Mouse (Mus musculus) kidney, postnatal 0 days (tissue): Measurements from ENCODE around the gene Pecam1. TPM values are rescaled to one million over a fixed set of nuclear protein-coding genes. Genes with fewer than 3 reads are reported as not detected.
A peak's percentile ranks its signal among the peaks of the same experiment; 100 is the strongest.
"Not testable (repeated sequence)": the region's sequence is repeated elsewhere in the genome, so short reads cannot be mapped to it uniquely, and the experiment has no call there.

ENCODE experiments used
- ATAC-seq: fragments of 200-750 bp; cut with Nextera tagmentation; replicated peaks from 2 replicates; pipeline ENCODE4 v1.8.0; 2017; ENCODE audit warnings: low read depth, moderate number of reproducible peaks, moderate TSS enrichment, moderate library complexity; ENCODE audit not compliant: low FRiP score
- DNase-seq: peaks from one replicate; pipeline ENCODE4 v3.0.0-alpha.2; 2016; ENCODE audit warnings: low spot score
- H3K27ac ChIP-seq: fragments of 300-500 bp; sonication (generic); 2 replicates; pipeline ENCODE4 v1.5.1; 2014; ENCODE audit warnings: mild to moderate bottlenecking
- H3K27me3 ChIP-seq: fragments of 300-500 bp; sonication (generic); 2 replicates; pipeline ENCODE4 v1.6.1; 2014; ENCODE audit warnings: low read length, mixed read lengths; ENCODE audit not compliant: insufficient read depth
- H3K36me3 ChIP-seq: fragments of 300-500 bp; sonication (generic); 2 replicates; pipeline ENCODE4 v1.6.1; 2014; ENCODE audit warnings: low read length, mixed read lengths; ENCODE audit not compliant: insufficient read depth
- H3K4me1 ChIP-seq: fragments of 300-500 bp; sonication (generic); replicated peaks from 2 replicates; pipeline ENCODE4 v1.6.1; 2014; ENCODE audit warnings: antibody characterized with exemption, low read length, mixed read lengths; ENCODE audit not compliant: insufficient read depth
- H3K4me2 ChIP-seq: fragments of 300-500 bp; sonication (generic); 2 replicates; pipeline ENCODE4 v1.6.1; 2014; ENCODE audit warnings: mild to moderate bottlenecking, low read length, moderate library complexity, mixed read lengths
- H3K4me3 ChIP-seq: fragments of 300-500 bp; sonication (generic); replicated peaks from 2 replicates; pipeline ENCODE4 v1.5.1; 2014; ENCODE audit warnings: low read depth, low read length
- H3K9ac ChIP-seq: fragments of 300-500 bp; sonication (generic); 2 replicates; pipeline ENCODE4 v1.6.1; 2014; ENCODE audit warnings: low read depth, low read length
- H3K9me3 ChIP-seq: fragments of 300-500 bp; sonication (generic); replicated peaks from 2 replicates; pipeline ENCODE4 v1.6.1; 2016; ENCODE audit warnings: low read length, inconsistent platforms, mixed read lengths
- CTCF ChIP-seq: IDR thresholded peaks from 2 replicates; pipeline ENCODE4 v1.5.1; 2016; ENCODE audit warnings: antibody characterized with exemption, low read depth, mild to moderate bottlenecking, moderate library complexity
- WGBS: fragments of 180-500 bp; shearing (Covaris S2); extraction: QIAGEN DNeasy Blood & Tissue Kit; methylation state at CpG from one replicate; pipeline ENCODE4 v1.1.7; 2014; 5-methylcytosine and 5-hydroxymethylcytosine counted together
- polyA plus RNA-seq: library from polyadenylated mRNA; unstranded; fragments of >200 nt; fragmentation: Nextera tagmentation; extraction: Ambion mirVana; gene quantifications from 2 replicates; pipeline ENCODE4 v1.2.1, GENCODE M21; 2015

Pecam1 gene
- polyA plus RNA-seq, 1 experiment from 2014 or later: 54.1 TPM

GRCm38 (mm10) chr11:106662634-106663407, 87.6 kb downstream of the Pecam1 start:
- TF ChIP-seq CTCF: no peak
- Histone ChIP-seq H3K27me3 (no peaks in the 10 kb centered on the region), H3K9ac (no peak overlapping the region), H3K9me3 (no peaks in the 10 kb centered on the region), H3K4me3 (no peak overlapping the region), H3K27ac (no peak overlapping the region), H3K4me1 (peaks cover 15% of the 10 kb centered on the region), H3K4me2 (no peak overlapping the region), H3K36me3 (no peaks in the 10 kb centered on the region)
- DNase-seq (no peak), ATAC-seq (no peak)
- 84% methylated on average over 10 of the region's 11 CpGs for WGBS

DNA sequence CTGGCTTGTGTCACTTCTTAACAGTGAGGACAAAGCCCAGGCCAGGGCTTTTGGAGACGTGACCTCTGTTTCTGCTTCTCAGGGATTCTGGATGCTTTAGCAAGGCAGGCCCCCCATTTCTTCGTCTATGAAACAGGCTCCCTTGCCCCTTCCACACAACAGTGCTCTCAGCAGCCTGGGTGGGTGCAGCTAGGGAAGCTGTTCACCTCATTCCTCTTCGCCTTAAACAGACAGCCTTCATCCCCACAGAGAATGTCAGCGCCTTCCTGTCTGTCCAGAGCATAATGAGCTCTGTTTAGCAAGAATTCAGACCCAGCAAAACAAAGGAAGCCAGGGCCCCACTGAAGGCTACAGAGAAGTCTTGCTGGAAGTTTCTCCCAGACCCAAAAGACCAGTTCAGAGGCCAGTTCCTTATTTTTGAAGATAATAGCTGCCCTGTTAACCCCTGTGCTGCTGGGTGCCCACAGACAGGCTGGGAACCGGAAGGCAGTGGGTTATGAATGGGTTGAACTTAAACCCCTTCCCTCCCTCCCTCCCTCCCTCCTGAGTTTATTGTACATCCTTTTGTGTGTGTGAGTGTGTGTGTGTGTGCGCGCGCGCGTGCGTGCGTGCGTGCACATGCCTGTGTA, 89.9 kb downstream of the Pecam1 start:
- peak overlapping the region; percentile 85 for H3K27ac ChIP-seq
- H3K4me3 ChIP-seq: no peak overlapping the region
- TF ChIP-seq CTCF: no peak
- no peak overlapping the region for H3K9ac ChIP-seq
- WGBS: 57% methylated on average over 13 of the region's 13 CpGs
- ATAC-seq: no peak
- peaks cover 15% of the 10 kb centered on the region for H3K4me1 ChIP-seq
- no peak overlapping the region for H3K4me2 ChIP-seq
- no peaks in the 10 kb centered on the region for H3K9me3 ChIP-seq
- no peaks in the 10 kb centered on the region for H3K27me3 ChIP-seq
- H3K36me3 ChIP-seq: no peaks in the 10 kb centered on the region
- peak; percentile 65 for DNase-seq

- 33% methylated on average over 15 of the region's 15 CpGs for WGBS
- H3K4me1 ChIP-seq: peaks cover 15% of the 10 kb centered on the region
- no peaks in the 10 kb centered on the region for H3K27me3 ChIP-seq
- no peaks in the 10 kb centered on the region for H3K9me3 ChIP-seq
- ATAC-seq (no peak), DNase-seq (peak; percentile 88)
- H3K4me2 ChIP-seq: no peak overlapping the region
- 0 out of 2 replicates have a peak overlapping the region, but pooled peaks have one; percentile 5 for H3K9ac ChIP-seq
- H3K4me3 ChIP-seq: no peak overlapping the region
- H3K27ac ChIP-seq: peak overlapping the region; percentile 85
- TF ChIP-seq CTCF: no peak
- no peaks in the 10 kb centered on the region for H3K36me3 ChIP-seq
Observed at GRCm38 (mm10) chr11:106659598-106660295, 90.7 kb downstream of the Pecam1 start.

GRCm38 (mm10) chr11:106658051-106658880, 92.2 kb downstream of the Pecam1 start:
- TF ChIP-seq CTCF: no peak
- 11% methylated on average over 14 of the region's 14 CpGs for WGBS
- ATAC-seq: peak; percentile 64; the same call in 1 of the 2 replicates
- Histone ChIP-seq H3K9me3 (no peaks in the 10 kb centered on the region), H3K4me3 (no peak overlapping the region), H3K27me3 (no peaks in the 10 kb centered on the region), H3K4me1 (peaks cover 15% of the 10 kb centered on the region), H3K36me3 (no peaks in the 10 kb centered on the region), H3K9ac (peak overlapping the region; percentile 36), H3K4me2 (no peak overlapping the region), H3K27ac (peak overlapping the region; percentile 85)
- DNase-seq: peak; percentile 76

DNA sequence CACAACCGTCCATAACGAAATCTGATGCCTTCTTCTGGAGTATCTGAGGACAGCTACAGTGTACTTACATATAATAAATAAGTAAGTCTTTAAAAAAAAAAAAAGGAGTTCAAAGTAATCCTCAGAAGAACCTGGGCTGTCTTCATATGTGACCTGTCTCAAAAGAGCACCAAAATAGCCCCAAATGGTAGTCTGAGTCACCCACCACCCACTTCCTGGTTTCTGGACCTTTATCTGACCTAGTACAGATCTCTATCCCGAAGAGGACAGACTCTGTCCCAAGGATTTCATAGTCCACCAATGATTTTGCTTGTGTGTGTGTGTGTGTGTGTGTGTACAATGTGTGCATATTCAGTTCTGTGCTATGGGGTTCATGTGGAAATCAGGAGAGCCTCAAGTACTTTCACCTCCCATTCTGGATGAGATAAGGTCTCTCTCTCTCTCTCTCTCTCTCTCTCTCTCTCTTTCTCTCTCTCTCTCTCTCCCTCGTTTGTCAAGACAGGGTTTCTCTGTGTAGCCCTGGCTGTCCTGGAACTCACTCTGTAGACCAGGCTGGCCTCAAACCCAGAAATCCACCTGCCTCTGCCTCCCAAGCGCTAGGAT, 93.4 kb downstream of the Pecam1 start:
- WGBS: 86% methylated on average over 5 of the region's 5 CpGs
- H3K9me3 ChIP-seq, H3K36me3 ChIP-seq, H3K4me3 ChIP-seq, H3K9ac ChIP-seq, DNase-seq, H3K27me3 ChIP-seq, H3K4me2 ChIP-seq, ATAC-seq, H3K27ac ChIP-seq: not testable (repeated sequence)
- H3K4me1 ChIP-seq: peaks cover 15% of the 10 kb centered on the region
